In genomic region chr4:135673507-135673906, GRCm38 (mm10) we compare ENCODE assay signal across 1 mouse cellular context.
TF ChIP-seq lines count a peak whose summit lies in the region.

No protein-coding gene starts in this region.

TF ChIP-seq in MEL, 35 proteins besides CTCF, POLR2A, EP300 and RAD21:
- TF ChIP-seq MXI1 (IDR thresholded peaks at IDR 0.05; ENCODE audit: low read depth, low read length) = no peak
- TF ChIP-seq TBP (IDR thresholded peaks at IDR 0.05; ENCODE audit: low read depth, low read length) = no peak
- no peak for TF ChIP-seq MEF2A (IDR thresholded peaks at IDR 0.05; ENCODE audit: extremely low read depth, insufficient replicate concordance, low read depth, low read length, poor library complexity, severe bottlenecking)
- no peak for TF ChIP-seq RCOR1 (IDR thresholded peaks at IDR 0.05; ENCODE audit: low read depth, low read length)
- TF ChIP-seq TCF12 (IDR thresholded peaks at IDR 0.05; ENCODE audit: low read depth, low read length) = no peak
- no peak for TF ChIP-seq POLR2AphosphoS2 (IDR thresholded peaks at IDR 0.05; ENCODE audit: low read length)
- TF ChIP-seq ELF1 (IDR thresholded peaks at IDR 0.05; ENCODE audit: low read depth, low read length) = no peak
- TF ChIP-seq HCFC1 (IDR thresholded peaks at IDR 0.05; ENCODE audit: low read depth, low read length) = no peak
- no peak for TF ChIP-seq SMC3 (IDR thresholded peaks at IDR 0.05; ENCODE audit: low read depth, low read length)
- TF ChIP-seq USF1 (IDR thresholded peaks at IDR 0.05; ENCODE audit: low read depth, low read length) = peak; percentile 83
- TF ChIP-seq USF2 (IDR thresholded peaks at IDR 0.05; ENCODE audit: borderline replicate concordance in 1 of 2, insufficient read depth in 1 of 2, low read depth in 1 of 2, low read length in 2 of 2) = 0 out of 4 replicates have a peak, but pooled peaks of 1 of the 2 experiments have one; percentile 30
- TF ChIP-seq CHD1 (IDR thresholded peaks at IDR 0.05; ENCODE audit: low read depth, low read length) = no peak
- TF ChIP-seq SIN3A (IDR thresholded peaks at IDR 0.05; ENCODE audit: low read length) = no peak
- no peak for TF ChIP-seq NRF1 (IDR thresholded peaks at IDR 0.05; ENCODE audit: insufficient read depth, low read depth, low read length, poor library complexity, severe bottlenecking)
- TF ChIP-seq ETS1 (IDR thresholded peaks at IDR 0.05; ENCODE audit: low read depth, low read length) = no peak
- no peak for TF ChIP-seq GABPA (IDR thresholded peaks at IDR 0.05; ENCODE audit: low read depth, low read length)
